Mouse (Mus musculus) G1E-ER4 (cell line): Measurements from ENCODE around the gene Slc29a2. TPM values are rescaled to one million over a fixed set of nuclear protein-coding genes. Genes with fewer than 3 reads are reported as not detected.

Experiments
- GATA1 ChIP-seq: IDR thresholded peaks from one replicate; pipeline ENCODE4 v1.8.0; 2012; ENCODE audit warnings: low read length, inconsistent platforms
- polyA plus RNA-seq: library from polyadenylated mRNA; stranded (reverse); fragments of >175 nt; gene quantifications from 2 replicates; pipeline ENCODE4 v1.2.3, GENCODE M21; 2012

Slc29a2 gene
- polyA plus RNA-seq: 4.1 and 4.3 TPM in 2 replicates

DNA sequence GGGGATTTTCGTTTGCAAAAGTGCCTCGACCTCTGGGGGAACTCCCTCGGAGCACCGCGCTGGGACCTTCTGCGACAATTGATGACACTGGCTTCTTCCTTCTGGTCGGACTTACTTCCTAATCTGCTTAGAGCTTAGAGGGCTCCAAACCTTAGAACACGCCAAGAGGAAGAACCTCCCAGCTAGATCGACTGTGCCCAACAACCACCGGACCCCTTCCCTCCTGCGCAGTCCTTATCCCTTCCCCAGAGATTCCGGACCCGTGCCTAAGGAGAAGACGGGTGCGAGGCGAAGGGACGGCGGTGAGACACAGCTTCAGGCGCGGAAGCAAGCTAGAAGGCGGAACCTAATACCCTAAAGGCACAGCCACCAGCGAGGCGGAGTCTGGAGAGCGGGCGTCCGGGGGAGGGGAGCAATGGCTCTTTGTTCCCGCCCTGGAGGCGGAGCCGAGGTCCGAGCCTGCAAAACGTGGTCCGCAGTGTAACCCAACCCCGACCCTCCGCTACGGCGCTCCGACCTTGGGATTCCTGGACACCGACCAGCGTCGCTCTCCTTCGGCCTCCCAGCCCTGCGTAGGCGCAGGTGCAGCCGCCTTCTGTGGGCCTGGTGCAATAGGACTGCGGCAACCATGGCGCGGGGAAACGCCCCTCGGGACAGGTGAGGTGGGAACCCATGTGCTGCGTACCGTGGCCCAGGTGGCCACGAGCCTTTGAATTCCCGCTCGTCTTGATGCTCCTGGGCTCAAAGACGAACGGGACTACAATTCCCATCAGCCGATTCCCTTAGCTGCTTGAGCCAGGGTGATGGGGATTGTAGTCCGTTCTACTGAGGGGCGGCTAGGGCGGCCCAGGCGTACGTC, at the start of gene Slc29a2:
TSS of gene Slc29a2 (plus strand) at position 240 of the 859 bp plus-strand sequence.
- no peak for TF ChIP-seq GATA1

DNA sequence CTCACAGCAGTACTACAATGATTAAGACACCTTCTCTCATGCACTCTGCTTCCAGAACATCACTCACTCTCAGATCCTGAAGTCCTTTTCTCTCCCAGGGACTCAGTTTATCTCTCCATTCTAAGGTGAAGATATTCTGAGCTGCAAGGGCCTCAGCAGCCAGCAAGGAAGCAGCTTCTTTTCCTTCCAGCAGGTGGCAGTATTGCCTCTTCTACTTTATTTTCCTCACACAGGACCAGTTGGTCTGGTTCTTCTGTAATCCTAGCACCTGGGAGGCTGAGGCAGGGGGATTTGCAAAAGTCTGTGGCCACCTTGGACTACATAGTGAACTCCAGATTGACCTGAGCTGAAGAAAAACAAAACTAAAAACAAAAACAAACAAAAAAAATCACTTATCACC, 41.9 kb upstream of the Slc29a2 start:
- TF ChIP-seq GATA1: no peak

DNA sequence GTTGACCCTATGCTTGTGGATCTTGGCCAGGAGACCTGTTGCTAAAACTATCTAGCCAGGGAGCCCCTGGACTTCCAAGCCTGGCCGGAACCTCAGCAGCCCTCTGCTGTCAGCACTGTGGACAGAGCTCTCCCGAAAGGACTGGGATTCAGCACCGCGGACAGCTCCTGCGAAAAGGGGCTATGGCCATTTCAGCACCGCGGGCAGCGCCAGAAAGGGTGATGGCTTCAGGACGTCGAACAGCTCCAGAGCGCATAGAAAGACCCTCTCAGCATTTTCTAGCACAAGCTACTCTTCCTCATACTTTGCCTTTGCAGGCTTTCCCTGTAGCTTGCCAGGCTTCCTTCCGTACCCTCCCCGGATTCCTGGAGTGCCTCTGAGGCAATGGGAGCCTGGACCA, 34.6 kb upstream of the Slc29a2 start:
- TF ChIP-seq GATA1: no peak

DNA sequence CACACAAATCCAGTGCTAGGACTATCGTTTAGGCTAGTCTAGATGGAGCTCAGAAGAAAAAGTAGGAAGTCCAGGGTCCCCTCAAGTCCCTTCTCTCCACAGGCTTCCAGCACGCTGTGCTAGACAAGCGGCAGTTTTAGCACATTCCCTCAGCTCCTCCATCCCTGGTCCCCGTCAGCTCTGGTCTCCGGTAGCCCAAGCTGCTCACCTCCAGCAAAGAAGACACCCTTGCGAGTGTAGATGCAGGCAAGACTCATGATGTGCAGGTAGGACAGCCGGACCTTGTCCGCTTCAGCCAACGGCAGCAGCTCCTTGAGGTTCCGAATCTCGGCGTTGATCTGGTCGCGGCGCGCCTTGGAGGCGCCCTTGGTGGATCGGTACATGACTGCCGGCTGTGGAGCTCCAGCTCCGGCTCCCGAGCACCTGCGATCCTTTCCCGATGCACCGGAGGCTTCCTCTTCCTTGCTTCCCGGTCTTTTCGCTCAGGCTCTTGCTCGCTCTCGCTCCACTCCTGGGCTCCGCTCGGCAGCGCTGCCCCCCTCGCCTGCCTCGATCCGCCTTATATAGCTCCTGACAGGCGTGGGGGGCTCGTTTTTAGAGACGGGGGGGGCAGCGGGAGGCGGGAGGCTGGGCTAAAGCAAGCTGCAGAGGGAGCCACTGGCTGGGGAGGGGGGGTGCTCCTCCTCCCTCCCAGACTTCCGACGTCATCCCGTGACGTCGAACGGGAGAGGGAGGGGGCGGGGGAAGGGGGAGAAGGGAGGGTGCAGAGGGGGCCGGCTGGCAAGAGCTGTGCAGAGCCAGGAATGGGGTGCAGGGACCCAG, 34.0 kb upstream of the Slc29a2 start:
- TF ChIP-seq GATA1: no peak

DNA sequence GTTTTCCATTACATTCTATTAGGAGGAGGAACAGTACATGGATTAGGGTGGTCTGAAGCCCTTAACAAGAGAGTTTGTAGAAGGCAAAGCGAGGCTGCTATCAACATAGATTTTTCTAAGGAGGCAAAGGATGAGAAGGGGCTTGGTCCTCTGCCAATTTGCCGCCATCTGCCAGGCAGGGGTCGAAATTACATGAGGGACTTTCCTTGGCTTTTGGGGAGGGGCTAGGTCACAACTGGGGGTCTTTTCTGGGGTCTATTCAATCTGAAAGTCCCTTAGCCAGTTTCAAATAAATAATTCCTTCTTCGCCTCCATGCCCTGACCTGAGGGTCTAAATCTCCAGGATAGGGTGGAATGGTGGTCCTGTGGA, 33.4 kb upstream of the Slc29a2 start, which contains the start of gene Npas4:
TSS of gene Npas4 (minus strand) at position 61 of the 370 bp plus-strand sequence.
- TF ChIP-seq GATA1: no peak

DNA sequence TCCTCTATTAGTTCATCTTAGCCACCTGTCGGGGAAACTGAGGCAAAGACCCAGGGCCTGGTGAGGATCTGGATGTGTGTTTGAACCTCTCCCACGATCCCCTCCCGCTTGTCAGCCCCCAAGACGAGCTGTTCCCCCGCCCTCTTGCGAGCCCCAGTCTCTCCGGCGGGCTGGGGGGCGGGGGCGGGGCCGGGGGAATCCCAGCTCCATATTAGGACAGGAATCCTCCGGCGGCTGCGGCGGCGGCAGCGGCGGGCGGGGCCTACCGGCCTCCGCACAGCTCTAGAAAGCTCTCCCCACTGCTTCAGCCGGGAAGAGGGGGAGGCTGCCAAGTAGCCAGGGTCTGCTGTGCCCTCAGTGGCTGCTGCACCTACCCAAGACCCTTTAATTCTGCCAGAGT, 32.9 kb upstream of the Slc29a2 start:
- no peak for TF ChIP-seq GATA1

DNA sequence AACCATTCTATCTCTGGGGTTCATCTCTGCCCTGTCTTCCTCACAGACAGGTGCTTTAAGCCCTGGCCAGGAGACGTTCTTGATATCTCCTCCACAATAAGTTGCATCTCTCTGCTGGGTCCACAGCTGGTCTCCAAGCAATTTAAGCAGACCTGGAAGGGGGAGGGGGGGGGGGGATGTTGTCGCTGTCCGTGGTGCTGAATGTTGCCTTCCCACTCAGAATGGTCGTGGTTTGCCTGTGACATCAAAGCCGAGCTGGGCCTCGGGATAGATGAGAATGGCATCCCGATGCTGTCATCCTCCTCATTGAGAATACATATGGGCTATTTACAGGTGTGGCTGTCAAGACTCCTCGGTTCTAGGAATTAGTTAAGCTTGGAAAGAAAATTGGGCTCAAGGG, 31.3 kb upstream of the Slc29a2 start:
- no peak for TF ChIP-seq GATA1

DNA sequence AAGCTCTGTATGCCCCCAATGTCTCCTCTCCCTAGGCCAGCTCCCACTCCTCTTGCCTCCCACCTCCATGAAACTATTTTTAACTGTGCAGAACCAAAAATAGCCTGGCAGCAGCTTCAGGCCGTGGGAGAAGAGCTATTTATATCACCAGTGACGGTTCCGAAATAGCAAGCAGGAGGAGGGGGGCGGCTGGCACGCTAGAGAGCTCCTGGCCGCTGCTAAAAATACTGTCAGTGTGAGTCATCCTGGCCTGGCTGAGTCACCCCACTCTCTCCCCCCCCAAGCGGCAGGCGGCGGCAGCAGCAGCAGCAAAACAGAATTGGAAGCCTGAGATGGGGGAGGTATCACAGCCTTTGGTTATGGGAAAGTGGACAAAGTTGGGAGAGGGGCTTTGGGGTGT, 30.8 kb upstream of the Slc29a2 start:
- TF ChIP-seq GATA1: no peak

DNA sequence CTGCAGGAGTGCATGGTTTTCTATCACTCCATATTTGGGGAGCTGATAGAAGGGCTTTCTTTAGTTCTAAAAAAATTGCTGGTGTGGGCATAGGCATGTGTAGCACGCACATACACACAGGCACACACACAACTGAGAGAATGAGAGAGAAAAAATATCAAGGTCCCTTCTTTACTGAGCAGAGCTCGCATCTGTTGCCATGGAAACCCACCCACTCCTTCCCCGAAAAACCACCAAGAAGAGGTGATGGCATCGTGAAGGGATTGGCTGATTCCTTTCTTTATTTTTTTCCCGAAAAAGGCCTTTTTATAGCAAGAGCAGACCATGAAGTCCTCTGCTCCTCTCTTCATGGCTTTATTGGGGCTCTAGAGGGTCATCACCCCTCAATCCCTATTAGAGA, 29.6 kb upstream of the Slc29a2 start:
- TF ChIP-seq GATA1: no peak

DNA sequence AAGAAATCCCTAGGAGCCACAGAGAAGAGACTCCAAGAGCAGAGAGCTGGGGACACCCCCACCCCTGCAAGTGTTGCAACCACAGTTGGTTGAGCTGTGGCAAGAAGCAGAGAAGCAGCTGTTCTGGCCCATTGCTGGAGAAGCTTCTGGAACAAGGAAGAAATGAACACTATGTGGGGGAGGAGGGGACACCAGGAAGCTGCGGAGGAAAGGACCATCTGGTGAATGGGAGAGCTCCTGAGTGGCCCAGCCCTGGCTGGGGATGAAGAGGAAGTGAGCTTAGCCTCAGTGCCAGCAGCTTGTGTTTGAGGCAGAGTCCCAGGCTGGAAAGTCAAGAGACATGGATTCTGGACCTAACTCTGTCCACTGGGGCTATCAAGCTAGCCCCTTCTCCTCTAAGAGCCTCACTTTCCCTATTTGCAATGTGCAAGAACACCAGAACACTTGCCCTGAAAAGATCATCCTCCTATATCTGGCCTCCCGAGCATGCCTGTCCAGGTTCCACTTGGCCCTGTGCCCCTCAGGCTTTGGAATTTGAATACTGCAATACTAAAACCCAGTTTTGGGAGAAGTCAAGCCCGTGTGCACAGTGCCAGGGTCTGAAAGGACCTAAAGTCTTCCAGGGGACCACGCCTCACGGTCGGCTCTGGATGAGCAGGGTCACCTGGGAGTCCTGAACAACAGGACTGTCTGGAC, 24.1 kb upstream of the Slc29a2 start:
- no peak for TF ChIP-seq GATA1

DNA sequence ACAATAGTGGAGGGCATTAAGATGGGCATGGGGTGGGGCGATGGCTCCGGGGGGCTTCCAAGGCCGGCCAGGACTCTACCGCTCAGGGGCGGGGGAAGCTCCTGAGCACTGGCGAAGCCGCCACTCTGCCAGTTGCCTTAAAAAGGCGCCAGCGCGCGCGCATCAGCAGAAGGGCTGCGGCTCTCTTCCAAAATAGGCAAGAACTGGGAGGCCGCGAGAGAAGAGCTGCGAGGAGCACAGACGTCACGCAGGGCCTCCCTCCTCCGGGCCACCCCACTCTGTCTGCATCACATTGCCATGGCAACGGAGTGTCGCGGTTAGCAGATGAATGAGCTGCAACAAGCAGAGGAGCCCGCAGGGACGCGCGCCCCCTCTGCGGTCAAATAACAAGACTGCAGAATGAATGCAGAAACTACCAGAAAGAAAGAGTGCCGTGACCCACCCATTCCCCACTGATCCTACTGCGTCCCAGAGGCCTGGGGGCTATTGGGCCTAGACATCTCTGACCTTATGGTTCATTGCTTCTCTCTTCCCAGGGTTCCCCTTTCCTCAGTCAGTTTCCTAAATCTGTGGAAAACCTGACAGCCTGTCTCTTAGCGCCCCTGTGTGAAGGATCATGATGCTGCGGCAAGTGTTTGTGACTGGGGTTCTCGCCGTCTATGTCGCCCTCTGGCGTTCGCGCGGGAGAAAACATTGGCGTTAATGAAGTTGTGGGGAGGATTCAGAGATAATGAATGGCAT, 21.8 kb upstream of the Slc29a2 start:
- TF ChIP-seq GATA1: no peak

DNA sequence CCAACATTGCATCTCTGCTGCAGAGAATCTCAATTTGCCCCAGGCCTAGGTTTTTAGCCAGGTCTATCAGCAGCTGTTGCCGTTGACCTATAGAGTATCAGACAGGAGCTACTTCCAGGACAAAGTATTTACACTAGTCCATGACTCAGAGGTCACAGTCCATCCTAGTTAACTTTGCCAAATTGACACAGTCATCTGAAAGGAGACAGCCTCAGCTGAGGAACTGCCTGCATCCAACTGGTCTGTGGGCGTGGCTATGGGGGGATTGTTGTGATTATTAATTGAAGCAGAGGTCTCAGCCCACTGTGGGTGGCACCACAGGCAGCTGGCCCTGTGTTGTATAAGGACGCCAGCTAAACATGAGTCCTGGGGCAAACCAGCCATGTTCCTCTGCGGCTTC, 18.7 kb upstream of the Slc29a2 start:
- no peak for TF ChIP-seq GATA1

DNA sequence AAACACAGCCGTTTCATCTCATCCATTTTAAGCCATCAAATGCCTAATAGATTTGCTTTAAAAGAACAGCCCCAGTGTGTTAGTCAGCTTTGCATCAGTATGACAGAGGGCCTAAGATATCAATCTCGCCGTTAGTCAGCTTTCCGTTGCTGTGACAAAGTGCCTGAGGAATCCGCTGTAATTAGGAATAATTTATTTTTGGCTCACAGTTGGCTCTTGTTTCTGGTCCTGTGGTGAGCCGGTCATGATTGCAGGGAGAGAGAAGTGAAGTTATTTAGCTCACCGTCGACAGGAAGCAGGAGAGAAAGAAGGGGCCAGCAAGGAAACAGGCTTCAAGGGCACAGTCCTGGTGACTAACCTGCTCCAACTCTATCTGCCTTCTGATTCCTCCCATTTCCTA, 10.5 kb upstream of the Slc29a2 start:
- TF ChIP-seq GATA1: no peak

DNA sequence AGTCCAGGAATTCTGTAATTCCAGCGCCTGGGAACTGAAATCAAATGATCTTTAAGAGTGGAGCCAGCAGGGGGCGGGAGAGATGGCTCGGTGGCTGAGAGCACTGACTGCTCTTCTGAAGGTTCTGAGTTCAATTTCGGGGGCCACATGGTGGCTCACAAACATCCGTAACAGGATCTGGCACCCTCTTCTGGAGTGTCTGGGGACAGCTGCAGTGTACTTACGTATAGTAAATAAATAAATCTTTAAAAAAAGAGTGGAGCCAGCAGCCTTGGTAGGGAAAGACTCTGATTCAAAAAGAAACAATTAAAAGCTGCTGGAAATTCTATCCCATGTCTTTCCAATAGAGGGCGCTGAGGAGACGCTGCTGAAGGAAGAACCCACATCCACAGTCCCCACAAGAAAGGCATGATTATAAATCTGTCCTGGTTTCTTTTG, 8.7 kb upstream of the Slc29a2 start:
- TF ChIP-seq GATA1: no peak

DNA sequence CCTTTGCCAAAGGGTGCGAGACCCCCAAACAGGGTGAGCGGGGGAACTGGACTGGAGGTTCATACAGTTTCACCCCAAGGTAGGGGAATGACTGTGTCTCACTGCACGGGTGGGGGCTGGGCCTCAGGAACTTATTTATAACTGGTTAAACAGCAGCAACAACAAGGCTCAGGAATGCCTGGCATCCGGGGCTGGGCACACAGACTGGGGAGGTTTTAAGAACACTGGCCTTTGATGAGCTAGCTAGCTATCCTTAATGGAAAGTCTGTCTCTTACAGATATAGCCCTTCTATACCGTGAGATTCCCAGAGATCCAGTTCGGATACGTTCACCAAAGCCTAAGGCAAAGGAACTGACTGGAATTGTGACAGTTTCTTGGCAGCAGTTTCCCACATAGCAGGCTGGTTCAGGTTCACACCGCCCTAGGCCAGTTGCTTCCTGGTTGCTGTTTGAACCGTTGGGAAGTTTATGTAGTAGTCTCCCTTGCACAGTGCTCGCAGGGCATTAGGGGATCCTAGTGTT, 7.4 kb upstream of the Slc29a2 start:
- TF ChIP-seq GATA1: no peak
